Mouse (Mus musculus) neutrophil, adult 5-6 weeks (primary cell): ENCODE data around the gene Zcchc4. TPM values are rescaled to one million over a fixed set of nuclear protein-coding genes. Genes with fewer than 3 reads are reported as not detected.

Experiments
- ATAC-seq: fragments of 151-379, 151-347 bp; 2 replicates; pipeline ENCODE4 v1.8.0; 2017; ENCODE audit warnings: mild to moderate bottlenecking, moderate TSS enrichment; ENCODE audit not compliant: insufficient number of reproducible peaks, poor library complexity, low FRiP score, severe bottlenecking; ENCODE audit errors: extremely low read depth
- total RNA-seq: library from RNA; stranded (forward); fragments of 200-1000 nt; gene quantifications from 2 replicates; pipeline ENCODE4 v1.2.3, GENCODE M21; 2017

Zcchc4 gene
- total RNA-seq, 1 experiment from 2014 or later: 17.8 TPM

- ATAC-seq: no peak
Measured at GRCm38 (mm10) chr5:52865825-52866224, 90.6 kb downstream of the Zcchc4 start.

GRCm38 (mm10) chr5:52866361-52867155 is 91.3 kb downstream of the Zcchc4 start:
- no peak for ATAC-seq

DNA sequence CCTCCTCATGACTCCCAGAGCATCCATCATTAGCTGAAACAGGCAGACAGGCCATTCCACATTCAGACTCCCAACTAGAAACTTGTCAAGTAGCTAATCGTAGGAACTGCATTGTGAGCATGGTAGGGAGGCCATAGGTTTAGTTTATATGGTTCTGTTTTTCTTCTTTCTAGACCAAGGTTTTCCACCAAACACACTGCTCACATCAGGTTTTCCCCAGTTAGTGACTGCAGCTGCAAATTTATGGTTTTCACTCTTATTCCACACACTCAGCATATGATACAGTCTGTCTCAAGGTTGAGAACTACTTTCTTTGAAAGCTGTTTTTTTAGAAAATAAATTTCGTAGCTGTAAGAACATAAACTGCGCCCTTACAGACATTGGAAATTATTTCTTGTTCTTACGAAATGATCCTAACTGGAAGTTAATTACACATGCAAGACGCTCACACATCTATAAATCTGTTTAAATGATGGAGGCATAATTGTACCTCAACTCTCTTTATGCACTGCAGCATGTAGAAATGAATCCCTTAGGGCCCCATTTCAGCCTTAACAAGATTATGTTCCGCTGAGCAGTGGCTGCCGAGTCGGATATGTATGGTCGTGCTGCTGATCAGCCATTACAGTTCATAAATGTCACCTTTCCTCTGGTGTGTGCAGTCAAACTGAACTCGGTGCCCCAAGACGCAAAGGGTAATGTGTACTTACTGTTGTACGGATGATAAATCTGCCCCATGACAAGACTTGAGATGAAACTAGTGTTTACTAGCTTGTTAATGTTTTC is 93.9 kb downstream of the Zcchc4 start:
- ATAC-seq: no peak

GRCm38 (mm10) chr5:52871461-52871860 is 96.3 kb downstream of the Zcchc4 start:
- no peak for ATAC-seq

GRCm38 (mm10) chr5:52871986-52872385 is 96.8 kb downstream of the Zcchc4 start:
- no peak for ATAC-seq

Other genes with a start within 250 kb of the Zcchc4 start
- gene Lgi2, start 208.9 kb upstream of the Zcchc4 start, total RNA-seq: not detected in 2 replicates
- gene Sepsecs, start 105.7 kb upstream of the Zcchc4 start, total RNA-seq: 12.7 and 13.6 TPM in 2 replicates
- 6.3 and 12.8 TPM in 2 replicates for gene Pi4k2b, start 33.8 kb upstream of the Zcchc4 start, total RNA-seq
- gene Anapc4, start 58.6 kb downstream of the Zcchc4 start, total RNA-seq: 92.9 and 106 TPM in 2 replicates